Mouse (Mus musculus) right cerebral cortex, postnatal 36 days (tissue): Measurements from ENCODE around the gene Misp.

Experiments
- DNase-seq, 2 experiments: peaks; one replicate each; pipeline ENCODE4 v3.0.0; 2022; ENCODE audit warnings: low spot score in 2 of 2, mixed read lengths in 1 of 2

Gene Misp

GRCm38 (mm10) chr10:79822372-79822771, 1.6 kb downstream of the Misp start:
- no peak for DNase-seq

DNA sequence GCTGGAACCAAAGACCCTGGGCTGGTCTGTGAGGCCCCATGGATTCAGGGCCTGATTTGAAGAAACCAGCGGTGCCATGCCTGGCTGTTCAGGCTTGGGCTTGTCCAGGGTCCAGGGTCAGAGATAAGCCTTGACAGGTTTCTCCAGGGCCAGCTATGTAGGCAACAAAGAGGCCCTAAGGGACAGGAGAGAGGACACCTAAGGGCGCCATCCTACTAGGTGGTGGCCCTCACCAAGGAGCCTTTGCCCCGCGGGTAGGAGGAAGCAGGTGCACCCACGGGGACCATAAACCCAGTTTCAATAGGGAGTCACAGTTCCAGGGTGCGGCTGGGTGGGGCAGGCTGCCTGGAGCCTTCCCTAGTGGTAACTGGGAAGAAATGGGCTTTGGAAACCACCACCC, 2.2 kb downstream of the Misp start:
- no peak for DNase-seq

DNA sequence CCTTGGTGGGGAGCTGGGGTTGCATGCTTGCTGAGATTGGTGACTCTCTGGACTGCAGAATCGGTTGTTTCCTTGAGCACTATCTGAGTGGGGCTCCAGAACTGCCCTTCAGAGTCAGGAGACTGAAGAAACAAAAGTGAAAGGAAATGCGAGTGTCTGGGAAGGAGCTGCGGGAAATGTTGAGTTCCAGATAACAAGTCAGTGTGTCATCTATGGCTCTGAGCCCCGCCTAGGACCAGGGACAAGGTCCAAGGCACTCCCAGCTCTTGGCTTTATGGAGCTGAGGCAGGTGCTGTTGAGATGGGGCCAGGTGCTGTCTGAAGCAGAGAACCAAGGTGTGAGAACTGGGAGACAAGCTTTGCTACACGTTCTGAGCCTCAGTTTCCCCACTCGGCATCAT, 3.6 kb downstream of the Misp start:
- DNase-seq = no peak

- DNase-seq = no peak
These were observed 10.8 kb downstream of the Misp start for GRCm38 (mm10) chr10:79831583-79831982.

GRCm38 (mm10) chr10:79832026-79832785, 11.4 kb downstream of the Misp start:
- no peak for DNase-seq

DNA sequence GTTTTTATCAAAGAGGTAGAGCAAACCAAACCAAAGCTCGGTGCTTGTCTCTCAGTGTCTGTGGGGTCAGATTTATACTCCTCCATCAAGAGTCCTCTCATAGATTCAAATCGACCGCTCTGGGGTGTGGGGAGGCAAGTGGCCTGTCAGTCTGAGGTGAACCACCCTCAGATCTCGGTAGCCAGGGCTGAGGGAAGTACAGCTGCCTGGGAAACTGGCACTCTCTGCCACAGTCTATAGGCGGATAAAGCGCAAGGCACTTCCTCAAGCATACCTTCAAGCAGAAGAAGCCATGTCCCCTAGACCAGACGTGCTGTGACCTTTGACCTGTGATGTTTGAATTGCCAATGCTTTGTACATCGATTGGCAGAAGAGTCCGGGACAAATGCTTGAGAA, 12.0 kb downstream of the Misp start:
- DNase-seq = no peak

DNA sequence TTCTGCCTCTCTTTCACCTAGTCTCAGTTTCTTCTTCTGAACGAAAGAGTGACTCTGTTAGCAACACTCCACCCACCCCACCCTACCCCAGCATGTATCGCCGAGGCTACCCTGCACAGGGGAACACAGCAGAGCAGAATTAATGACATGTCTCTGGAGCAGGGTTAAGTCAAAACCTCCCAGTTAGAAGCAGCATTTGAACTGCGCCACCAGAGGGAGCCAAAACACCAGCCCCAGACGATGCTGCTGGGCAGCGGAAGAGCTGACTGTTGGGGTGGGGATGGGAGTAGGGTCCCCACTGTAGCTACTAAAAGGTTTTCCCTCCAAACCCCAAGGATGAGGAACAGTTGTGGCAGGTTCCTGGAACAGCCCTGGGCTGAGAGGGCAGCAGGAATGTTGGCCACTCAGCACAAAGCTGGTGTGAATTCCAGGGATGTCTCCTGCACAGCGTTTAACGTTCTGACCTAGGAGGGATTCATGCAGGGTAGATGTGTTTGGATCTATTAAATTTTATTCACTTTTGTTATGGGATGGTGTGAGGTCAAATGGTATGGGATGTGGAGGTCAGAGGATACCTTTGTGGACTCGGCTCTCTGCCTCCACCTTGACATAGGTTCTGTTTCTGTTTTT, 14.1 kb downstream of the Misp start:
- DNase-seq = no peak

GRCm38 (mm10) chr10:79836918-79837317, 16.1 kb downstream of the Misp start:
- DNase-seq = no peak

DNA sequence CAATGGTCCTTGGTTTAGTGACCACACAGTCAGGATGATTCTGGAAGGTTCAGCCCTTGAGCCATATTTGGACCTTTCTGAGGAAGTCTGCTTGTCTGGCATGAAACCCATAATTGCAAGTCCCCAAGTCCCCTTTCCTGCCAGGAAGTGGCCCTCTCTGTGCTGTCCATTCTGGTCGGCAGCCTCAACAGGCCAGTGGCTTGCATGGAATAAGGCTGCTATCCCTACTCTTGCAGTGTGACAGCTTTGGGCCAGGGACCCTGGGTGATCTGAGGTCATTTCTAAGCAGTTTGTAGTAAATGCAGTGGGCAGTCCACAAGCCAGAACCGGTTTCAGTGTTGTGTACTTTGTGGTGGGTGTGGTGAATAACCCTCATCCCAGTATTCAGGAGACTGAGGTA, 17.4 kb downstream of the Misp start:
- DNase-seq = no peak

DNA sequence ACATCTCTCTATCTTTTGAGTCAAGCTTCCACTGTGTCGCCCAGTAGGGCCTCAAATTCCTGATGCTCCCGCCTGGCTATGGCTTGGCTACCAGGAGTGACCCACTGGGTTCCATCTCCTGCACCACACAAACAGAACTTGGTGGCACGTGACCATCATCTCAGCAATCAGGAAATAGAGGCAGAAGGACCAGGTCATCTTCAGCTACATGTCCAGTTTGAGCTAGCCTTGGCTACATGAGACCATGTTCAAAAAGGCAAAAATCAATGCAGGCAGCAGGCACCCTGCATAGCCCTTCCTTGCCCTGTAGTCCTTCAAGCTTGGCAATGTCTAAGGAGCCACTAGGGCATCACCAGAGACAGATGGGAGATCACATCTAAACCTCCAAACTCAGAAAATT, 19.3 kb downstream of the Misp start:
- no peak for DNase-seq

DNA sequence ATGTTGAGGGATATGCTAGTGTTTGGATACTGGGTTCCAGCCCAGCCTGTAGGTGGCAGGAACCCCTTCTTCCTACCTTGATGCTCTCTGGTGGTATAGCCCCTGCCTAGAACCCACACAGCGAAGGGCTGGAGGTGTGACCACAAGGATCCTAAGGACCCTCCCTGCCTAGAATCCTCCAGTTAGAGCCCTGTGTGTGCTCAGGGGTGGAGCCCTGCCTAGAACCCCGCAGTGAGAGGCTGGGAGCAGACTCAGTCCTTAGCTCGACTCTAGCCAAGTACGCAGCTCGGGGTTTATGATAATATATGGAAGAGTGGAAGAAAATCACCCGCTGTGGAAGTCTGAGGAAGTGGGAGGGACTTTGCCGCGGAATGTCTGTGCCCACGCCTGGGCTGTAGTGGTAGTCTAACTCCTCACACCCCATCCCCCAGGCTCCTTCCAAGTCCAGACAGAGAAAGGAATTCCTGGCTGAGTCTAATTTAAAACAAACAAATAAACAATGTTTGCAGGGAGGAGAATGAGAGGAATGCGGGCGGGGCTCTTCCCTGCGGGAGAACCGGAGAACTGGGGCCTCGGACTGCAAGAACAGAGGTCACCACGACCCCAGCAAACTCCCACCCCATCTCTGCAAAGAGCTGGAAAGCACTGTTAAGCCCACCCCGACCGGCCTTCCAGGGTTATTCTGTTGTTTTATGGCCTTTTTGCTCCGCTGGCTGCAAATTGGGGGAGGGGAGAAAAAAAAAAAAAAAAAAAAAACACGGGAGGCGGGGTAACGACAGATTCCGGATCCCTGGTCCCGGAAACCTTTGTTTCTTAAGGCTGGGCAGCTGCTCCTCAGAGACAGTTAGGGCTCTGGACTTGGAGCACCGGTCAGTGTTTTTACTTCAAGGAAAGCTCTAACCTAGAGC, 20.1 kb downstream of the Misp start:
- DNase-seq = peak; percentile 72 to 80

GRCm38 (mm10) chr10:79842322-79842721, 21.5 kb downstream of the Misp start:
- no peak for DNase-seq

DNA sequence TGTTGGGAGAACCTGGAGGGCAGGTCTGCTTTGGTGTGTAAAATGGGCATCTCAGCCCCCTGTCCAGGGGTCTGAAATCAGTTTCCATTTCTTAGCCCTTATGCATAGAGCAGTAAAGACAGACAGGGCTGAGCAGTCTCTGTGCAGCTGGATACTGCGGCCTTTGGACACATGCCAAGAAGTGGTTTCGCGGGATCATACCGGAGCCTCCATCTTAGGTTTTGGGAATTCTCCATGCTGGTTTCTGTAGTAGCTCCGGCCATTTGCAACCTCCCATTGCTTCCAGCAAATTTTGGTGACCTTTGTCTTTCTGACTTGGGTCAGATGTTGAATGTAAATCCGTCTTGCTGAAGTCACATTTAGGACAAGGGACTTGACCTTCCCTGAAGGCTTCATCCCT, 22.7 kb downstream of the Misp start:
- DNase-seq = no peak

DNA sequence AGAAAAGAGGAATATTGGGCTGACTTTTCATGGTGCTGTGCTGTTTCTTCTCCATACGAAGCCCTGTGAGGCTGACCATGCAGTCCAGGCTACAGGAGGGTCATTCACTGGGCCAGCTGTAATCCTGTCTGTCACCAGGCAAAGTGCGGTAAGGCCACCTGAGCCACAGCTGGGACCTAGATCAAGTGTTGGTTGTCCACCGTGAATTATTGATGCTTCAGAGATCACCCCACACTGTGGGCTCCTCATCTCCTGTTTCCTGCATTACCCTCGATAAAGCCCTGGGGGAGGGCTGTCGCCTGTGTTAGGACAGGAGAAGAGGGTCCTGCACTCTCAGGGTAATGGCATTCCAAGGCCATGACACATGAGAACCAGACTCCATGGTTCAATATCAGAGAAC, 25.8 kb downstream of the Misp start:
- no peak for DNase-seq

DNA sequence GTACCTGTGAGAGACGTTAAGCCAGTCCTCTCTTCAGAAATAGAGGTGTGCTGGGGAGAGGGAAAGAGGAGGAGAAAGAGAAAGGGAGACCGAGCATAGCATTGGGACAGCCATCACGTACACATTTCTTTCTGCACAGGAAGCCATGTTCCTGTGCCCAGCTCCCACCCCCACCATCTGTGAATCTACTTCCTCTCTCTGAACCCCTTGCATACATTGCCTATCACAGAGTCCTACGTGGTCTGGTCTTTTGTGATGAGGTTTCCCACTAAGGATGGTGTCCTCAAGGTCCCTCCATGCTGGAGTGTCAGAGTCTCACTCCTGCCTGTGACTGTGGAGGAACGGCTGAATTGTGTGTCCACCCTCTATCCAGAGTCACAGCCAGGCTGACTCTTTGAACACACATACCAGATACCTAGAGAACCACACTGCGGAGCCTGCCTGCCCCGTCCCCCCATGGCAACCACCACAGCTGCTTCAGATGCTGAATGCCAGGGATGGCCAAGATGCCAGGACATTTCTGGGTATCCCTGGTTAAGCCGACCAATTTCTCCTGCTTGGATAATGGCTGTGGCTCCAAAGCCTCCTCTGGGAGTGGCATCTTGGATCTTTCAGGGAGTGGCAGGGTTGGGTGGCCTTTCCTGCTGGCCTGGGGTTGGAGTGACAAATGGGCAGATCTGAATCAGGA, 29.3 kb downstream of the Misp start:
- DNase-seq = no peak

DNA sequence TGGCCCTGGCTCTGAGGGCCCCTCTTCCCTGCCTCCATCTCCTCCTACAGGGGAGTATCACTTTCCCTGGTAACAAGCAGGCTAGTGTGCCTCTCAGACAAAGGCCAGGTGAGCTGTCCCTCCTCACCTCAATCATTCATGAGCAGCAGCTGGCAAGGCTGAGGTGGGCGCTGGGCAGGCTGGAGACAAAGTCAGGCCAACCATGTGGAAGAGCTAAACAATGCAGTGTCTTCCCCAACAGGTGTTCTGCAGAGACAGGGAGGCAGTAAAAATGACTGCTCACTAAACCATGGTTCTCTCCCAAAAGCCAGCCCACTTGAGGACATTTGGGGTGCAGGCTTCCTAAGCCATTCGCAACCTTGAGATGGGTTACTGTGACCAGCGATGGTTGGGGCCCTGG, 30.9 kb downstream of the Misp start:
- DNase-seq = no peak

- no peak for DNase-seq
These were observed 31.5 kb downstream of the Misp start for GRCm38 (mm10) chr10:79852107-79852789.

GRCm38 (mm10) chr10:79852827-79853226, 32.0 kb downstream of the Misp start:
- DNase-seq = no peak

- DNase-seq = peak; percentile 67 to 72
These were observed 32.6 kb downstream of the Misp start for GRCm38 (mm10) chr10:79853392-79853791.

- DNase-seq = peak; percentile 100
These were observed 33.3 kb downstream of the Misp start, which contains the start of gene Ptbp1 for GRCm38 (mm10) chr10:79853860-79854795. Gene Ptbp1 (plus strand): TSS chr10:79854427.
